Mouse (Mus musculus): ENCODE data around the gene Thada. TPM values are rescaled to one million over a fixed set of nuclear protein-coding genes. Genes with fewer than 3 reads are reported as not detected.

Thada gene
- polyA plus RNA-seq, 1 experiment from 2014 or later, result 1.6 TPM

- DNase-seq (ENCODE audit: low spot score), result no peak
Measured at GRCm38 (mm10) chr17:84179973-84180365, 286.0 kb downstream of the Thada start.

GRCm38 (mm10) chr17:84179026-84179972 is 286.7 kb downstream of the Thada start:
- 88% methylated on average over 17 of the region's 17 CpGs for WGBS
- H3K27ac ChIP-seq (replicated peaks), result peak overlapping the region; percentile 63; the same call in 1 of the 2 replicates
- peak; percentile 15 for DNase-seq (ENCODE audit: low spot score)
- no peak for TF ChIP-seq EP300 (optimal IDR thresholded peaks at IDR 0.05)
- TF ChIP-seq CTCF (IDR thresholded peaks at IDR 0.05; ENCODE audit: low read depth), result no peak
- no peak overlapping the region for H3K4me2 ChIP-seq (replicated peaks; ENCODE audit: low read depth)
- H3K4me1 ChIP-seq (replicated peaks; ENCODE audit: control insufficient read depth, insufficient read depth), result peaks cover 8% of the 10 kb centered on the region; the same call in 1 of the 2 replicates
- H3K9ac ChIP-seq (ENCODE audit: low read length), result no peak overlapping the region
- H3K36me3 ChIP-seq (ENCODE audit: control insufficient read depth, insufficient read depth, low read length), result no peaks in the 10 kb centered on the region
- no peak for ATAC-seq (ENCODE audit: low FRiP score, low TSS enrichment)
- no peak overlapping the region for H3K4me3 ChIP-seq (ENCODE audit: low read depth, low read length)
- H3K9me3 ChIP-seq (ENCODE audit: control insufficient read depth, low read length), result no peaks in the 10 kb centered on the region
- no peaks in the 10 kb centered on the region for H3K27me3 ChIP-seq (ENCODE audit: control insufficient read depth, insufficient read depth, low read length)

More at GRCm38 (mm10) chr17:84179973-84180365, 286.0 kb downstream of the Thada start:
- Histone ChIP-seq H3K27me3 (ENCODE audit: control insufficient read depth, insufficient read depth, low read length) (no peaks in the 10 kb centered on the region), H3K4me1 (replicated peaks; ENCODE audit: control insufficient read depth, insufficient read depth) (peaks cover 8% of the 10 kb centered on the region; the same call in 1 of the 2 replicates), H3K4me3 (ENCODE audit: low read depth, low read length) (no peak overlapping the region), H3K4me2 (replicated peaks; ENCODE audit: low read depth) (no peak overlapping the region), H3K9me3 (ENCODE audit: control insufficient read depth, low read length) (no peaks in the 10 kb centered on the region), H3K27ac (replicated peaks) (peak overlapping the region; percentile 63; the same call in 1 of the 2 replicates), H3K36me3 (ENCODE audit: control insufficient read depth, insufficient read depth, low read length) (no peaks in the 10 kb centered on the region), H3K9ac (ENCODE audit: low read length) (peak overlapping the region; percentile 41; the same call in 1 of the 2 replicates)
- TF ChIP-seq CTCF (IDR thresholded peaks at IDR 0.05; ENCODE audit: low read depth), result no peak
- TF ChIP-seq EP300 (optimal IDR thresholded peaks at IDR 0.05), result no peak
- ATAC-seq (ENCODE audit: low FRiP score, low TSS enrichment), result no peak
- 57% methylated on average over 4 of the region's 4 CpGs for WGBS

GRCm38 (mm10) chr17:84177481-84177880 is 288.5 kb downstream of the Thada start:
- peak overlapping the region; percentile 69; the same call in 1 of the 2 replicates for H3K27ac ChIP-seq (replicated peaks)
- no peak overlapping the region for H3K4me2 ChIP-seq (replicated peaks; ENCODE audit: low read depth)
- H3K9ac ChIP-seq (ENCODE audit: low read length), result no peak overlapping the region
- H3K27me3 ChIP-seq (ENCODE audit: control insufficient read depth, insufficient read depth, low read length), result no peaks in the 10 kb centered on the region
- H3K9me3 ChIP-seq (ENCODE audit: control insufficient read depth, low read length), result no peaks in the 10 kb centered on the region
- no peaks in the 10 kb centered on the region for H3K36me3 ChIP-seq (ENCODE audit: control insufficient read depth, insufficient read depth, low read length)
- no peak overlapping the region for H3K4me3 ChIP-seq (ENCODE audit: low read depth, low read length)
- ATAC-seq (ENCODE audit: low FRiP score, low TSS enrichment), result no peak
- H3K4me1 ChIP-seq (replicated peaks; ENCODE audit: control insufficient read depth, insufficient read depth), result peaks cover 6% of the 10 kb centered on the region; the same call in 1 of the 2 replicates
- TF ChIP-seq CTCF (IDR thresholded peaks at IDR 0.05; ENCODE audit: low read depth), result no peak
- no peak for TF ChIP-seq EP300 (optimal IDR thresholded peaks at IDR 0.05)
- peak; percentile 16 for DNase-seq (ENCODE audit: low spot score)
- whole genome bisulfite sequencing, result 26% methylated on average over 8 of the region's 8 CpGs

GRCm38 (mm10) chr17:84176446-84176845 is 289.6 kb downstream of the Thada start:
- H3K27me3 ChIP-seq (ENCODE audit: control insufficient read depth, insufficient read depth, low read length), result no peaks in the 10 kb centered on the region
- no peak overlapping the region for H3K4me3 ChIP-seq (ENCODE audit: low read depth, low read length)
- WGBS, result 82% methylated on average over 7 of the region's 7 CpGs
- no peak overlapping the region for H3K27ac ChIP-seq (replicated peaks)
- DNase-seq (ENCODE audit: low spot score) (peak; percentile 11), ATAC-seq (ENCODE audit: low FRiP score, low TSS enrichment) (no peak)
- no peaks in the 10 kb centered on the region for H3K36me3 ChIP-seq (ENCODE audit: control insufficient read depth, insufficient read depth, low read length)
- TF ChIP-seq EP300 (optimal IDR thresholded peaks at IDR 0.05) (no peak), CTCF (IDR thresholded peaks at IDR 0.05; ENCODE audit: low read depth) (no peak)
- H3K9me3 ChIP-seq (ENCODE audit: control insufficient read depth, low read length), result no peaks in the 10 kb centered on the region
- peaks cover 3% of the 10 kb centered on the region; the same call in 1 of the 2 replicates for H3K4me1 ChIP-seq (replicated peaks; ENCODE audit: control insufficient read depth, insufficient read depth)
- H3K9ac ChIP-seq (ENCODE audit: low read length), result no peak overlapping the region
- H3K4me2 ChIP-seq (replicated peaks; ENCODE audit: low read depth), result no peak overlapping the region

- H3K9ac ChIP-seq (ENCODE audit: low read length), result no peak overlapping the region
- DNase-seq (ENCODE audit: low spot score), result peak; percentile 11
- 97% methylated on average over 17 of the region's 17 CpGs for WGBS
- TF ChIP-seq EP300 (optimal IDR thresholded peaks at IDR 0.05) (no peak), CTCF (IDR thresholded peaks at IDR 0.05; ENCODE audit: low read depth) (no peak)
- no peaks in the 10 kb centered on the region for H3K27me3 ChIP-seq (ENCODE audit: control insufficient read depth, insufficient read depth, low read length)
- no peak overlapping the region for H3K4me3 ChIP-seq (ENCODE audit: low read depth, low read length)
- H3K9me3 ChIP-seq (ENCODE audit: control insufficient read depth, low read length), result no peaks in the 10 kb centered on the region
- no peak overlapping the region for H3K4me2 ChIP-seq (replicated peaks; ENCODE audit: low read depth)
- no peaks in the 10 kb centered on the region for H3K36me3 ChIP-seq (ENCODE audit: control insufficient read depth, insufficient read depth, low read length)
- no peaks in the 10 kb centered on the region for H3K4me1 ChIP-seq (replicated peaks; ENCODE audit: control insufficient read depth, insufficient read depth)
- ATAC-seq (ENCODE audit: low FRiP score, low TSS enrichment), result 0 out of 2 replicates have a peak, but pooled peaks have one; percentile 16
- no peak overlapping the region for H3K27ac ChIP-seq (replicated peaks)
Measured at GRCm38 (mm10) chr17:84175196-84175595, 290.8 kb downstream of the Thada start.

GRCm38 (mm10) chr17:84167377-84167776 is 298.6 kb downstream of the Thada start:
- H3K9ac ChIP-seq (ENCODE audit: low read length), result no peak overlapping the region
- H3K4me1 ChIP-seq (replicated peaks; ENCODE audit: control insufficient read depth, insufficient read depth), result no peaks in the 10 kb centered on the region
- H3K4me2 ChIP-seq (replicated peaks; ENCODE audit: low read depth), result no peak overlapping the region
- no peaks in the 10 kb centered on the region for H3K9me3 ChIP-seq (ENCODE audit: control insufficient read depth, low read length)
- 85% methylated on average over 4 of the region's 4 CpGs for WGBS
- DNase-seq (ENCODE audit: low spot score) (no peak), ATAC-seq (ENCODE audit: low FRiP score, low TSS enrichment) (no peak)
- H3K27me3 ChIP-seq (ENCODE audit: control insufficient read depth, insufficient read depth, low read length), result no peaks in the 10 kb centered on the region
- H3K27ac ChIP-seq (replicated peaks), result no peak overlapping the region
- TF ChIP-seq CTCF (IDR thresholded peaks at IDR 0.05; ENCODE audit: low read depth), result no peak
- H3K36me3 ChIP-seq (ENCODE audit: control insufficient read depth, insufficient read depth, low read length), result no peaks in the 10 kb centered on the region
- no peak overlapping the region for H3K4me3 ChIP-seq (ENCODE audit: low read depth, low read length)

Data from stomach, postnatal 0 days (tissue).